Mouse (Mus musculus) stomach, postnatal 0 days (tissue): Measurements from ENCODE around the gene Gm10058.
"Not testable (repeated sequence)": the region's sequence is repeated elsewhere in the genome, so short reads cannot be mapped to it uniquely, and the experiment has no call there.

Experiments used
- CTCF ChIP-seq: IDR thresholded peaks from 2 replicates; pipeline ENCODE4 v1.5.1; 2016; ENCODE audit warnings: antibody characterized with exemption, low read depth, mild to moderate bottlenecking, moderate library complexity
- EP300 ChIP-seq: optimal IDR thresholded peaks from 2 replicates; pipeline ENCODE3; 2016; ENCODE audit warnings: antibody characterized with exemption

DNA sequence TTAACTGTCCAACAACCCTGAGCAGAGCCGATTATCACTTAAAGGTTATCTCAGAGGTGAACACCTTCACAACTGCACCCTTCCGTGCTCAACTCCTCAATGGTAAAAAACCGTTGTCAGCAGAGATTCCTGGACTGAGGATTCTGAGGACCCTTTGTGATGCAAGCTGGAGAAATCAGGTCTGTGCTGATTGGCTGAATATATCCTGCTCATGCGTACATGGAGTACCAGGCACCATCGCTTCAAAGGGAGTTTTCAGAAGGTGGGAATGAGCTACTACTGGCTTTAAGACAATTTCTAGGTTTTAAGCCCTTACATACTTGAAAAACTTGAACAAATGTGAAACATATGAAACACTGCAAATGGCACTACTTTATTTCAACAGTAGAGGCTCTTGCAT lies at the start of gene Gm10058:
- TF ChIP-seq CTCF, EP300: not testable (repeated sequence)
